Mouse (Mus musculus) urinary bladder, adult 2 months (tissue): ENCODE data around the gene Kbtbd8. TPM values are rescaled to one million over a fixed set of nuclear protein-coding genes. Genes with fewer than 3 reads are reported as not detected.

Experiments
- DNase-seq: peaks from one replicate; pipeline ENCODE4 v3.0.0; 2022; ENCODE audit warnings: low spot score
- polyA plus RNA-seq: library from polyadenylated mRNA; depleted of rRNA; stranded (reverse); fragments of >200 nt; gene quantifications from 2 replicates; pipeline ENCODE4 v1.2.3, GENCODE M21; 2012; rRNA removed

Kbtbd8 gene
- 0.88 and 1.2 TPM in 2 replicates for polyA plus RNA-seq

DNA sequence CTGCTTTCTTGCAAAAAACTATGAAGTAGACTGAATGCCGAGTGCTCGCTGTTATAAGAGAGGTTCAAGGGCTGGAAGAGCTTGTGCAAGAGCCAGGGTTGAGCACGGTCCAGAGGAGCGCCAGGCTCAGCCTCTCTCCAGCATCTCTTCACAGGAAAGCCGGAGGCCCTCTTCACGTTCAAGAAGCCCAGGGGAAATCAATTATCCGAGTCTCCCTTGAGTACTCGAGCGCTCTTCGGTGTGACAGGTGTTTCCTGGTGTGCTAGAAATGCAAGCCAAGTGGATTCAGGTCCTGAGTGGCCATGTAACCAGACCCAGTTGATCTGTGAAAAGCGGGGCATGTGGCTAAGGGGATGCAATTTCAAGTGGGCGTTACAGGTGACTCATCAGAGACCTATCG is at the start of gene Kbtbd8:
TSS of gene Kbtbd8 (plus strand) at position 295 of the 400 bp plus-strand sequence.
- DNase-seq, result no peak

DNA sequence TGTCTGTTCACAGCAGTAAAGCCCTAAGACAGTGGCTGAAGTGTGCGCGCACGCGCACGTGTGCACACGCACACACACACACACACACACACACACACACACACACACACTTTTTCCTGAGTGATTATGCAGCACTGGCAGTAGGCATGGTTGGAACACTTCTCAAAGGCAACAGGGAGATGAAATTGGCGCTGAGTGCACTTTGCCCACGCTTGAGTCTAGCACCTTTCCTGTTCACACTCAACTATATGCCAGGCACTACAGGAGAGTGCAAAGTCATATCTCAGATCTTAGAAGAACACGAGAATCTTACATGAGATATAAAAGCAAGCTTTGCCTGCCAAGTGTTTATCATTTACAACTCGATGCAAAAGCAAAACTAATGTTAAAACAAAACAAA is 47.3 kb upstream of the Kbtbd8 start:
- no peak for DNase-seq

DNA sequence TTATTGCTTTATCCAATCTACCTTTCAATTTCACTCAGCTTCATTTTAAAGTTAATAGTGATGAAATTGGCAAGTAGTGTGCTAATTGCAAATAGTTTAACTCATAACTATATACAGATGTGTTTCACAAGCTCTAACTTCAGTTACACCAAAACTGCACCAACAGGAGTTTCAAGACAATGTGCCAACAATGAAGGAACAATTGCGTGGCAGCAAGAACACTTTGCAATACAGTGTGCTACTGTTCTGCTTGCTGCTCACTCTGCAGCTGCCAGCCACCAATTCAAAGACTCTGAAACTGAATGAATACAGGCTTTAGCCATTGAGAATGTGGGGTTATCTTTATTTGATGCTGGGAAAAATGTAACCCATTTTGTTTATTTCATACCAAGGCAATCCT is 31.8 kb upstream of the Kbtbd8 start:
- DNase-seq, result no peak

DNA sequence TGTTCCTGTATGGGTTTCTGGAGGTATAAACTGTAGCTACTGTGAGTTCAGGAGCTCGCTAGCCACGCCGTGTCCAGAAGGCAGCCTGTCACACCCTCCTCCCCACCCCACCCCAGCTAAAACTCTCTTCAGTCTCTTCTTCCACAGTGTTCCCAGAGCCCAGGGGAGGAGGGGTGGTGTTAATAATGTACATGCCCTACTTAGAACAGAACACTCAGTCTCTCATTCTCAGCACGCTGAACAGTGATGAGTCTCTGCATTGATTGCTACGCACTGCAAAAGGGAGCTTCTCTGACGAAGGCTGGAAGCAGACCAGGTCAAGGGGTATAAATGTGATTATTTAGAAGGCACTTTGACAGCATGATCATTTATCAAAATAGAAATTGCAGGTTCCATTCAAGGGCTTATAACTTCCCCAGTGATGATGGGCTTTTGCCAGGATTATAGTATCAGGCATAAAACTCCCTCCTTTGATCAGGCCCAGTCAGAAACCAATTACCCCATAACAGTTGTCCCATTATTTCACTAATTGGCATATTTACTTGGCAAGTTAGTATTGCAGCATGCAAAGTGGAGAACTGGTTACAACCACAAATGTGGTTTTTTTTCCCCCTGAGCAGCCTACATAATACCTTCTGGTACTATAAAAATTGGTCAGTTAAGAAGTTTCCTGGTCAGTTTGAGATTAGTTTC is 29.7 kb upstream of the Kbtbd8 start:
- DNase-seq, result no peak

DNA sequence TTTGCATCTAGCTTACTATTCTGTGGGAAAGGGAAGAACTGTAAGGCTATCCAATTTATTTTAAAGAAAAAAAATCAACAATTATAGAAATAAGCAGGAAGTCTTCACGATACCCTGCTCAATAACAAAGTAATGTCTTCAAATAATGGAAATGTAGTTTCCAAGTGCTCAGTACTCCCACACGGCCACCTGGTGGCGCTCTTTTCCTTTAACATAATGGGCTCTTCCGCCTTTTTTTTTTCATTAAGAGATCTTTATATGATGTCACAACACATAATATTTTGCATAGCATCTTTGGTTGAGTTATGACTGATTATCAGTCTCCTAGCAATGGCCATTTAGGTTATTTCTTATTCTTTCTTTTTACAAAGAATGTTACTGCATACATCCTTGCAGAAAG is 29.0 kb upstream of the Kbtbd8 start:
- DNase-seq, result no peak

DNA sequence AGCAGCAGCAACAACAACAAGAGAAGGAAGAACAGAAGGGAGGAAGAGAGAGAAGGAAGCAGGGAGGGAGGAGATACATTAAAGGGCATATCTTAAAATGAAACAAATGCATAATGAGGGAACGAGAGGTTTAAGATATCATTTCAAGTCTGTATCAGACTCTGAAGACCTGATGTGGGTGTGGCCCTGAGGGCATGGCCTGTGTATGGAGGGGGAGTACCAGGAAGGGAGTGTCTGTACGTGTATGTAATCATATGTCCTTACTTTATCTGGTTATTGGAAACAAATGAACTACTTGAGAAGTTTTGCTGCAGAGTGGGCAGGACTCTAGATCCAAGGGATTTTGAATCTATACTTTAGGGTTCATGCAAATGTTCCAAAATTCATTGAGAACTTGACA is 22.3 kb upstream of the Kbtbd8 start:
- no peak for DNase-seq

DNA sequence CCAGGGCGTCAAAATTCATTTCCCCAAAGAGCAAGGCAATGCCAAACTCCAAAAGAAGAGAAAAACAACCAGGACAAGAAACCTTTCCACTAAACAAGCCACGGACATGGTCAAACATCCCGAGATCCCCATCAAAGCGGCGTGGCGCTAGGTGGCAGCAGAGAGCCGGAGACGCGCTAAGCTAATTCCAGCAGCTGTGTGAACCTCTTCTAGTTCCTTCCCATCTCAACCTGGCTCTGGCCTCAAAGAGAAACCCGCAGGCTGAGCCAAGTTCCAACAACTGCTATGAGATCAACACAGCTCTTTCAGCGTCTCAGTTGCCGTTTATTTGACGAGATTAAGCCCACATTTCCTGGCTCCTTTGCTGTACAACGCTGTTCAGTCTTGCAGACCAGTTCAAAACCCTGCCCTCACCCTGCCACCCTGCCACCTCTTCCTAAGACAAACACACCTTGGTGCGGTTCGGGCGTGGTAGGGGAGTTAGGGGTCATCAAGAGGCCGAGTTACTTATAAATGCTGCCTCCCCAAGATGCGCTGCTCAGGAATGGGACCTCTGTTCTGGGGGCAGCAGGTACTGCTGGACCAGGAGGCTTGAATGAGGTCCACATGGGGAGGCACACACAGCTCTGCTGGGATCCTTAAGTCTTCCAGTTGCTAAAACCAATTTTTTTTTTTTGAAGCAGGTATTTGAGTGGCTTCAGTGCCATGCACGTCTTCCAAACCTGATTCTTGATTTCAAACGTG is 18.5 kb upstream of the Kbtbd8 start:
- DNase-seq, result peak; percentile 71

DNA sequence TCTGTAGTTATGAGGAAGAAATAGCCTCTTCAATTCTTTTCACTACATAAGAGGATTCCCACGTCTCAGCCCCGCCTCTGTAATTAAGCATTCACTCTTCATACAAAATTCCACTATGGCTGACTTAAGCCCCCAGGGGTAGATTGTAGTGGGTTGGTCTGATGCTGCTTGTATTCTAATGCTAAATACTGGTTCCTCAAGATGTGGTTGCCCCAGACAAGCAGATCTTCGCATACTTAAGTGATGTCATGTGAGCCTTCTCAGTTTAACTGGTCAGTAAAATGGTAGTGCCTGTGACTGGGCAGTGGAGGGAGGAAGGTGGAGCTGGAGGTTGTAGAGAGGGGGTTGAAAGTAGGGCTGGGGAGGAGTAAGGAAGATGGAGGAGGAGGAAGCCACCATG is 13.3 kb upstream of the Kbtbd8 start:
- DNase-seq, result no peak

DNA sequence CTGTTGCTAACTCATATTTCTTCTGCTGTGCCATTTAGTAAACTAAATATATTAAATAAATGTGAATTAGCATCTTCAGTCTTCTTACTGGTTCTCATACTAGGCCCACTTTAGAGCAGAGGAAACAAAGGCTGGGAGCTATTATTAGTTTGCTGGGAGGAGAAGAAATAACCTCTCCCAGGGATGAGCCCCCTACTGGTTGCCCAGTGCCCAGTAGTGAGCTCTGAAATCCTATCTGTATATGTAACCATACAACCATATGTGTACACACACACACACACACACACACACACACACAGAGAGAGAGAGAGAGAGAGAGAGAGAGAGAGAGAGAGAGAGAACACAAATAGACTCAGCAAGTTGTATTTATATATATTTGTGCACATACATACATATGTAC is 8.6 kb upstream of the Kbtbd8 start:
- DNase-seq, result no peak

DNA sequence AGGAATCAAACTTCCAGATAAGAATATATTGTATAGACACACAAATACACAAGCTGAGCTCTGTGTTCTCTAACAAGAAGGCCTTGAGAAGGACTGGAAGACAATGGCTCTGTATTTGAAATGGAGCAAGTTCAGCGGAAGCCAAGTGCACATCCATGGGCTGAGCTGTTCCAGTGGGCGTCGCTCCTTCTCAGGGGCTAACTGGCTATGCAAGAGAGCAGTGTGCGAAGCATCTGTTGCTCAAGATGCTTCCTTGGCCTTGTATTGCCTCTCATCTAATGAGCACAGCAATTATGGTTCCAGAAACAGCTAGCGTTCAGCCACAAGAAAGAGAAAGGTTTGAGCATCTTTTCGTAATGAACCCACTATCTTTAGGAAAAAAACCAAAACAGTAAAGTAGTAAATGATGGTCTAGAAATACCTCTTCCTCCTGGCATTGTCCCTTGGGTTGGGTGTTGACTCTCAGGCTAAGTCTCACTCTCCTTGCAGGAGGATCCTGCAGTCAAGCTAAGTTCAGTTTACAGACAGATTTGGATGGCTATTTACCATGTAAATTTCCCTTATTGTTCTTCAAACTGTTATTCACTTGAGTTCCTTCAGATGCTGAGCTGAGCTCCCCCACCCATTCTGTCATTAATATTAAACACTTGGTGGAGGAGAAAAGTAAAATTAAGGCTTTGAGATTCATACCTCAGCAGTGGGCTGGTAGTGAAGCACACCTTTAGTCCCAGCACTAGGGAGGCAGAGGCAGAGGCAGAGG is 7.2 kb upstream of the Kbtbd8 start:
- DNase-seq, result no peak

DNA sequence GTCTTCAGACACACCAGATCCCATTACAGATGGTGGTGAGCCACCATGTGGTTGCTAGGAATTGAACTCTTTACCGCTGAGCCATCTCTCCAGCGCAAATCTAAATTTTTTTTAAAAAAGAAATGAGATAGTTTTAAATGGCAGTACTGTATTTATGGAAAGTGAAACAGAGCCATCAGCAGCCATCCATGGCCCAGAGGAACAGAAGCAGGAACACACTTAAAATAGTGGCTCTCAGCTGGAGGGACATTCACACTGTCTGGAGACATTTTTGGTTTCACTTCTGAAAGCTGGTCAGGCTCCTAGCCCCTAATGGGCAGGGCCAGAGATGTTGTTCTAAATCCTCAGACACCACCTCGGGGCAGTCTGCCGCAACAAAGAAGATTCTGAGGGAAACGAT is 5.0 kb upstream of the Kbtbd8 start:
- no peak for DNase-seq

DNA sequence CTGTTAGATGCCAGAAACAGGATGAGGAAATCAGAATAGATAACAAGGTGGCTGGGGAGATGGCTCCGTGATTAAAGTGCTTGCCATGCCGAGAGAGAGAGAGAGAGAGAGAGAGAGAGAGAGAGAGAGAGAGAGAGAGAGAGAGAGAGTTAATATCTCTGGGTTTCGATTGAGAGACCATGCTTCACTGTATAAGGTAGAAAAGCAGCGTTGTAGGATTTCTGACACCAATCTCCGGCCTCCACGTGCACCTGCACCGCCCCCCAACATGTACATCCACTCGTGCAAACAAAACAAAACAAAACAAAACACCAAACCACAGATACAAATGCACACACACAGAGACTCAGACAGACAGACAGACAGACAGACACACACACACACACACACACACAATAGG is 527 bp upstream of the Kbtbd8 start:
- no peak for DNase-seq

DNA sequence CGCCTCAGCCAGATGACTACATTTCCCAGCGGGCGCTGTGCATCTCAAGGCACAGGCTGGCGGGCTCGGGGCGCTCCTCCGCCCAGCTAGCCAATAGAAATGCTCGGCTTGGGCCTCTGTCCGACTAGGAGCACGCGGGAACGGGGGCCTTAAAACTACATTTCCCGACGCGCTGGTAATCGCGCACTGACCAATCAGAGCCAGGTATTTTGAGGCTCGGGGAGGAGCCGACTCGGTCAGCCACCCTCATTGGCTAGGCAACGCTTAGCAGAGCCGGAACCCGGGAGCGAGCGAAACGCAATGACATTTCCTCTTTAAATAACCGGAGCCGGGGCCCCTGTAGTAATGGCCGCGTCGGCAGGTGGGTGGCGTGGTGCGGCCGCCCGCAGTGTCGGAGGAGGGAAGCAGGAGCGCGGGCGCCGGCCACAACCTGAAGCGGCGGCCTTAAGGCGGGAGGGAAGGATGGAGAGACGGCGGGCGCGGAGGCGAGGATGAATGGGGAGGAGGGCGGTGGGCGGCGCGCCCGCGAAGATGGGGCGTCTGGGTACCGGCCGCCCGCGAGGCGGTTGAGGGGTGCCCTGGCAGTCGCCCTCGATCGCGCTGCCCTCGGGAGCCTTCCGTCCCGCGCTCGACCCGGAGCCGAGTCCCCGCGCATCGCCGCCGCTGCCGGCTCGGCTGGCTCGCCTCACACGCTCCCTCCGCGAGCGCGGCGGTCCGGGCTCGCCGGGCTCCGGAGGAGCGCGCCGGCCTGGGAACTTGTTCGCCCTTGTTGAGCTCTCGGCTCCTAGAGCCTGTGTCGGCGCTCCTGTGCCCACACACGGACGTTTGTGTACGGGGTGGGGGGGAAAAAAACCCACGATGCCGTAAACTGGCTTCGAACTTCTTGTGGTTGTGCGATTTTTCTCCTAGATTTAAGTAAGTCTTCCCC is 838 bp downstream of the Kbtbd8 start:
- DNase-seq, result peak; percentile 76

DNA sequence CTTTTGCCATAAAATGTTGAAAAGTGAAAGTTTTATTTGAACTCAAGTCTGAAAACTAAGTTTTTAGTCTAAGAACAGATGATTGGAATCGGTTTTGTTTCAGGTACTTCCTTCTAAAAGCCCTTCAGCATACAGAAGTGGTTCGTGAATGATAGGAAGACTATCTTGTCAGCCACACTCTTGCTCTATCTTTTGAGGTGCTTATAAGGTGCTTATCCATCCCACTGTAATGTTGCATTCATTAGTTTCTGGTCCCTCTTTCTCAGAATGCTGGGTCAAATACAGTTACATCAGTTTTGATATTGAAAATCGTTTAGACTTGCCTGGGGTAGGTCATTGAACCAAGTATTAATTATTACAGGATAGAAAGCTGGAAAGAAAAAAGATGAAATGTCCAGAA is 2.3 kb downstream of the Kbtbd8 start:
- DNase-seq, result no peak

DNA sequence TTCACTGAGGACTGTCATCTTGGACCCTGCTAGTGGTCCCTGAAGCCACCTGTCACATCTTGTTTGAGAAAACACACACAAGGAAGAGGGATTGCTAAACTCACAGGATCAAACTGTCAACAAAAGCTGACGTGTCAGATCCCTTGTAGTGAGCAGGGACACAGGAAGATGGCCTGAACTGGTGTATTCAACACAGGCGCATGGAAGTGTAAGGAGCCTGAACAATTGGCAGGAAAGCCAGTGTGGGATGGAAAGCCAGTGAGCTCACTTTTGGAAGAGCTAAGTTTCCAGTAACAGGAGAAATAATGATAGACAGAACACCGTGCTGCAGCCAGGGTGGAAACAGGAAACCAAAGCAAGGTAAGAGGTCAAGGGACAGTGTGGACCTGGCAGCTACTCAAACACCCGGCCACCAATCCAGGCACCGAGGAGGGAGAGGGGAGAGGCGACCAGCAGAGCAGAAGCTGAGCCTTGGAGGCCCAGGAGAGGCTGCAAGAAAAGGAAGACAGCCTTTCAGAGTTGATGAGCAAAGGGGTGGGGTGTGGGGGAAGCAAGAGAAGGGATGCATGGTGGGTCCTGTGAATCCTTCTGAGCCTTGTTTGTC is 33.0 kb downstream of the Kbtbd8 start:
- DNase-seq, result no peak

DNA sequence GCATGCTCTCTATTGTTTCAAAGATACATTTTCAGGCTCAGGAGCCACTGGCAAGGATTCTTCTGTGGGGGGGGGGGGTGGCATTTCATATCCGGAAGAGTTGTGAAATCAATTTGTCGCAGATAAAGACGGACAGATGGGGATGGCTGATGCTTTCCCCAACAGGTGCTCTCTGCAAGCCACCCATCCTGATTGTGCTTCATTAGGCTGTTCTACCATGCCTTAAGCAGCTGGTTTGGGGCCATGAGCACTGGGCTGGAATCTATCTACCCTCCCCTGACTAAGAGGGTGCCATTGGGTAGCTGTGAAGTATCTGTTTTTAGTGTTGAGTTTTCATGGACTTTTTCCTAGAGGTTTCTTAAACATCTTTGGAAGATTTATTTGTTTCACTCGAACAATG is 33.8 kb downstream of the Kbtbd8 start:
- DNase-seq, result no peak

DNA sequence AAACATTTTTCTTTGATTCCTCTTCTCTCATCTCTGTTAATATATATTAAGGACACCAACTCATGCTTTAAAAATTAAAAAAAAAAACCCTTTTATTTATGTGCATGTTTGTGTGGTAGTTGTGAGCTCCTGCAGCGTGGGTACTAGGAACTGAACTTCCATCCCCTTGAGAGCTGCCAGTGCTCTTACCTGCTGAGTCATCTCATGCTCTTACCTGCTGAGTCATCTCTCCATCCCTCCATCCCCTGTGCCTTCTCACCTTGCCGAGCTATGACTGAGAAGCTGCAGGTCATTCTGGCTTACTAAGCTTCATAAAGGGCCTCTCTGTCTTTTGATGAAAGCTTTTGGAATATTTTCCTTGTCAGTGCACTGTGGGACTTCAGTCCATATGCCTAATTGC is 34.5 kb downstream of the Kbtbd8 start:
- DNase-seq, result no peak

DNA sequence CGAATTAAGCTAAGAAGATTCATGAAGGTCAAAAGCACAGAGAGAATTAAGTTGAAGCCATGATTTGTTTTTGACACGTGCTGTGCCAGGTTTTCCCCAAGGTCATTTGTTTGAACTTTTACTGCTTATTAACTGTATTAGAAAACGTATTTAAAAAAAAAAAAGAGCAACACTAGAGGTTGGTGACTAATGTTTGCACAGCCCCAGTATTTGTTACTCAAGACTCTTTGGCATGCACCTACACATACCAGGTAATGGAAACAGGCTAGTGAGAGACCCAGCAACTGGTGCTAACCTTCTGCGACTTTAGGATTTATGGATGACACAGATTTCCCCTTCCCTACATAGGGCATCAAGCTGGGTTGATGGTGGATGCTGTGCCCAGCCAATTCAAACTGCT is 46.9 kb downstream of the Kbtbd8 start:
- DNase-seq, result no peak

DNA sequence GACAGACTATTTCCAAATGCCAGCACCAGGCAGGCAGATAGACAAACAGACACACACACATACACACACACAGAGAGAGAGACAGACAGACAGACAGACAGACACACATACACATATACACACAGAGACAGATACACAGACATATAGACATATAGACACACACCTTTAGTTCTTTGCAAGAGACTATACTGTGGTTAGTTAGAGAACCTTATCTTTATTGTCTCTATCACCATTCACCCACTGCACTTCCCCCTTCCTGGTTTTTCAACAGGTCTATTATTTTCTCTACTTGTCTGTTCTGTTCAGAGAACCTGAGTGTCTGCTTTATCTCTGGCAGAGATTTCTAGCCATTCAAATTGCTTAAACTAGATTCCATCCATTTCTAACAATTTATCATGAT is 48.6 kb downstream of the Kbtbd8 start:
- DNase-seq, result no peak

DNA sequence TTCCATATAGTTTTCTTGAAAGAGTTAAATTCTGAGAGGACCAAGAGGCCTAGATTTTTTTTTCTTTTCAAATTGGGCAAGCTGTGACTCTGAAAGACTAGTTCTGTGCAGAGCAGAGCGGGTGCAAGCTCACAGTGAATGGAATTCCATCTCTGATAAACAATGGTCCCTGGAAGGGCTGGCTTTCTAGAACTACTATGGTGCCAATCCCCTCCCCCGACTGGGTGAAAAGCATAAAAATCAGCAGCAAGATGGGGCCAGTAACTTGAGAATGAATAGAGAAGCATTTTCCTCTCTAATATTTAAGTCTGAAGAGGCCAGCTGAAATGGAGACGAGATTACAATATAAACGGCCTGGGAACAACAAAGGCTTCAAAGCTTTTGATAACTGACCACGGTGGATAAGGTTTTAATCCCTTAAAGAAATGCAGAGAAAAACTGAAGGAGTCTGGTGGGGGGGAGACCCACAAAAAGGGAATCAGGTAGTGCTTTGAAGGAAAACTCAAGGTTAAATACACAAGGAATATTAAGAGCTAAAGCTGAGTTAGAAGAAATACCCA is 50.7 kb downstream of the Kbtbd8 start:
- no peak for DNase-seq

DNA sequence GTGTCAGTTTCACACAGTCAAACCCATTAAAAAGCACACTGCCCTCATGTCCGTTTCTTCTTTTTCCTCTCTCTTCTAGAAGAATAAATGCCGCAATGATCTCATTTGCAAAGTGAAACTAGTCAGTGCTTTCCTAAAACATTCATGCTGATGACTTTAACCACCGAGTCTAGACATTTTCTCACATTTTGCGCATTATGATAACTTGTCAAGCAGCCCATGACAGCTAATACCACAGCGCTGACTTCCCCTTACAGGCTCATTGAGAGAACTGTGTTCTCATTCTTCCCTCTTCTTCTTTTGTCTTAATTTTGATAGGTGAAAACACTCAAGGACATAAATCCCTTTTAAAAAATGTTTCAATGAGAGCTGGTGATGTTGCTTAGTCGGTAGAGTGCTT is 52.4 kb downstream of the Kbtbd8 start:
- no peak for DNase-seq
